Mouse (Mus musculus): ENCODE results near the gene Slc2a4. TPM values are rescaled to one million over a fixed set of nuclear protein-coding genes. Genes with fewer than 3 reads are reported as not detected.

Gene Slc2a4
- polyA plus RNA-seq, 1 experiment from 2014 or later, result 3.9 TPM

- Histone ChIP-seq H3K27ac (peak within 1 kb of the TSS; percentile 91), H3K4me3 (peak within 1 kb of the TSS; percentile 91), H3K4me1 (replicated peaks) (peaks cover 35% of the 10 kb centered on the region), H3K9me3 (no peaks in the 10 kb centered on the region), H3K27me3 (no peaks in the 10 kb centered on the region), H3K4me2 (peak within 1 kb of the TSS; percentile 100), H3K36me3 (peaks cover 87% of the 10 kb centered on the region), H3K9ac (peak within 1 kb of the TSS; percentile 91)
- ATAC-seq (ENCODE audit: low FRiP score), result peak; percentile 89
- 2% methylated on average over 61 of the region's 61 CpGs for WGBS
These were observed 34.2 kb downstream of the Slc2a4 start, which contains the start of gene Gps2 for GRCm38 (mm10) chr11:69913554-69914371. Gps2 (plus strand) TSS chr11:69913888.

GRCm38 (mm10) chr11:69912716-69913530 lies 35.1 kb downstream of the Slc2a4 start:
- H3K9ac ChIP-seq, result peak overlapping the region; percentile 91
- H3K27me3 ChIP-seq, result no peaks in the 10 kb centered on the region
- peak overlapping the region; percentile 91 for H3K27ac ChIP-seq
- ATAC-seq (ENCODE audit: low FRiP score), result peak; percentile 29
- peaks cover 88% of the 10 kb centered on the region for H3K36me3 ChIP-seq
- H3K9me3 ChIP-seq, result no peaks in the 10 kb centered on the region
- peaks cover 31% of the 10 kb centered on the region for H3K4me1 ChIP-seq (replicated peaks)
- H3K4me3 ChIP-seq, result peak overlapping the region; percentile 91
- peak overlapping the region; percentile 100 for H3K4me2 ChIP-seq
- WGBS, result 79% methylated on average over 15 of the region's 15 CpGs

- H3K27me3 ChIP-seq, result no peaks in the 10 kb centered on the region
- no peak overlapping the region for H3K4me2 ChIP-seq
- ATAC-seq (ENCODE audit: low FRiP score), result no peak
- peaks cover 88% of the 10 kb centered on the region for H3K36me3 ChIP-seq
- H3K9ac ChIP-seq, result no peak overlapping the region
- H3K4me1 ChIP-seq (replicated peaks), result peaks cover 31% of the 10 kb centered on the region
- no peak overlapping the region for H3K4me3 ChIP-seq
- no peaks in the 10 kb centered on the region for H3K9me3 ChIP-seq
- WGBS, result 91% methylated on average over 6 of the region's 6 CpGs
- no peak overlapping the region for H3K27ac ChIP-seq
These were observed 36.3 kb downstream of the Slc2a4 start for GRCm38 (mm10) chr11:69911701-69912100.

GRCm38 (mm10) chr11:69910781-69911560 lies 37.0 kb downstream of the Slc2a4 start:
- Histone ChIP-seq H3K4me1 (replicated peaks) (peaks cover 28% of the 10 kb centered on the region), H3K9ac (0 out of 2 replicates have a peak overlapping the region, but pooled peaks have one; percentile 8), H3K27ac (no peak overlapping the region), H3K27me3 (no peaks in the 10 kb centered on the region), H3K36me3 (peaks cover 88% of the 10 kb centered on the region), H3K4me3 (no peak overlapping the region), H3K9me3 (no peaks in the 10 kb centered on the region), H3K4me2 (no peak overlapping the region)
- WGBS, result 96% methylated on average over 17 of the region's 17 CpGs
- ATAC-seq (ENCODE audit: low FRiP score), result no peak

- no peak for ATAC-seq (ENCODE audit: low FRiP score)
- Histone ChIP-seq H3K4me1 (replicated peaks) (peaks cover 20% of the 10 kb centered on the region), H3K4me2 (no peak overlapping the region), H3K27ac (no peak overlapping the region), H3K9me3 (no peaks in the 10 kb centered on the region), H3K9ac (0 out of 2 replicates have a peak overlapping the region, but pooled peaks have one; percentile 8), H3K36me3 (peaks cover 88% of the 10 kb centered on the region), H3K4me3 (no peak overlapping the region), H3K27me3 (no peaks in the 10 kb centered on the region)
- WGBS, result 96% methylated on average over 8 of the region's 8 CpGs
These were observed 37.8 kb downstream of the Slc2a4 start for GRCm38 (mm10) chr11:69910177-69910576.

- no peak overlapping the region for H3K9ac ChIP-seq
- H3K9me3 ChIP-seq, result no peaks in the 10 kb centered on the region
- no peak for ATAC-seq (ENCODE audit: low FRiP score)
- H3K27ac ChIP-seq, result no peak overlapping the region
- no peak overlapping the region for H3K4me2 ChIP-seq
- H3K4me3 ChIP-seq, result no peak overlapping the region
- H3K4me1 ChIP-seq (replicated peaks), result peaks cover 10% of the 10 kb centered on the region
- peaks cover 93% of the 10 kb centered on the region for H3K36me3 ChIP-seq
- no peaks in the 10 kb centered on the region for H3K27me3 ChIP-seq
- 92% methylated on average over 5 of the region's 5 CpGs for WGBS
These were observed 38.8 kb downstream of the Slc2a4 start for GRCm38 (mm10) chr11:69909174-69909573.

GRCm38 (mm10) chr11:69908645-69909044 lies 39.3 kb downstream of the Slc2a4 start:
- Histone ChIP-seq H3K4me1 (replicated peaks) (peaks cover 9% of the 10 kb centered on the region), H3K4me3 (no peak overlapping the region), H3K4me2 (no peak overlapping the region), H3K36me3 (peaks cover 98% of the 10 kb centered on the region), H3K9me3 (no peaks in the 10 kb centered on the region), H3K27me3 (no peaks in the 10 kb centered on the region), H3K27ac (no peak overlapping the region), H3K9ac (no peak overlapping the region)
- ATAC-seq (ENCODE audit: low FRiP score), result no peak
- 94% methylated on average over 11 of the region's 11 CpGs for WGBS

- no peaks in the 10 kb centered on the region for H3K9me3 ChIP-seq
- H3K4me3 ChIP-seq, result no peak overlapping the region
- ATAC-seq (ENCODE audit: low FRiP score), result no peak
- 98% methylated on average over 9 of the region's 9 CpGs for whole genome bisulfite sequencing
- H3K36me3 ChIP-seq, result peaks cover 62% of the 10 kb centered on the region
- peaks cover 22% of the 10 kb centered on the region for H3K4me1 ChIP-seq (replicated peaks)
- H3K27ac ChIP-seq, result no peak overlapping the region
- H3K9ac ChIP-seq, result no peak overlapping the region
- no peak overlapping the region for H3K4me2 ChIP-seq
- no peaks in the 10 kb centered on the region for H3K27me3 ChIP-seq
These were observed 43.7 kb downstream of the Slc2a4 start for GRCm38 (mm10) chr11:69904311-69904710.

- no peak for ATAC-seq (ENCODE audit: low FRiP score)
- WGBS, result 88% methylated on average over 13 of the region's 13 CpGs
These were observed 45.0 kb downstream of the Slc2a4 start for GRCm38 (mm10) chr11:69902972-69903371.

GRCm38 (mm10) chr11:69901993-69902392 lies 46.0 kb downstream of the Slc2a4 start:
- ATAC-seq (ENCODE audit: low FRiP score), result no peak
- WGBS, result under 1% methylated on average over 34 of the region's 39 CpGs

More at GRCm38 (mm10) chr11:69902972-69903371, 45.0 kb downstream of the Slc2a4 start:
- H3K9me3 ChIP-seq, result no peaks in the 10 kb centered on the region
- H3K27ac ChIP-seq, result no peak overlapping the region
- peak overlapping the region; percentile 94 for H3K4me2 ChIP-seq
- H3K27me3 ChIP-seq, result no peaks in the 10 kb centered on the region
- H3K4me3 ChIP-seq, result peak overlapping the region; percentile 89
- H3K9ac ChIP-seq, result peak overlapping the region; percentile 97
- peaks cover 49% of the 10 kb centered on the region for H3K36me3 ChIP-seq
- peaks cover 35% of the 10 kb centered on the region for H3K4me1 ChIP-seq (replicated peaks)

GRCm38 (mm10) chr11:69901406-69901846 lies 46.6 kb downstream of the Slc2a4 start:
- under 1% methylated on average over 42 of the region's 42 CpGs for WGBS
- H3K9me3 ChIP-seq, result no peaks in the 10 kb centered on the region

More at GRCm38 (mm10) chr11:69901993-69902392, 46.0 kb downstream of the Slc2a4 start:
- Histone ChIP-seq H3K27ac (peak overlapping the region; percentile 99), H3K9ac (peak overlapping the region; percentile 97), H3K9me3 (no peaks in the 10 kb centered on the region), H3K4me3 (peak overlapping the region; percentile 89), H3K36me3 (peaks cover 41% of the 10 kb centered on the region), H3K4me2 (peak overlapping the region; percentile 94), H3K27me3 (no peaks in the 10 kb centered on the region), H3K4me1 (replicated peaks) (peaks cover 36% of the 10 kb centered on the region)

More at GRCm38 (mm10) chr11:69901406-69901846, 46.6 kb downstream of the Slc2a4 start:
- Histone ChIP-seq H3K4me2 (peak overlapping the region; percentile 94), H3K27ac (peak overlapping the region; percentile 99), H3K4me3 (peak overlapping the region; percentile 89), H3K4me1 (replicated peaks) (peaks cover 36% of the 10 kb centered on the region), H3K27me3 (no peaks in the 10 kb centered on the region), H3K9ac (peak overlapping the region; percentile 97), H3K36me3 (peaks cover 36% of the 10 kb centered on the region)
- peak; percentile 74 for ATAC-seq (ENCODE audit: low FRiP score)
